Mouse (Mus musculus): ENCODE results near the gene Olfr372. TPM values are rescaled to one million over a fixed set of nuclear protein-coding genes. Genes with fewer than 3 reads are reported as not detected.
"Not testable (repeated sequence)": the region's sequence is repeated elsewhere in the genome, so short reads cannot be mapped to it uniquely, and the experiment has no call there.

Gene Olfr372
- total RNA-seq, 2 experiments from 2014 or later: not detected

- intact Hi-C loops (cut with DNase I); H3K27ac ChIP-seq; H3K4me3 ChIP-seq: not testable (repeated sequence)
- peak; percentile 24 for TF ChIP-seq CTCF (IDR thresholded peaks at IDR 0.05)
- DNase-seq (ENCODE audit: extremely low spot score in 1 of 2, low spot score in 2 of 2): peak; percentile 20 to 36
These were observed 16.1 kb upstream of the Olfr372 start for GRCm38 (mm10) chr8:72024886-72025285.

GRCm38 (mm10) chr8:72032926-72033325, 8.1 kb upstream of the Olfr372 start:
- intact Hi-C loops (cut with DNase I); H3K27ac ChIP-seq; H3K4me3 ChIP-seq: not testable (repeated sequence)
- TF ChIP-seq CTCF (IDR thresholded peaks at IDR 0.05): peak; percentile 43
- DNase-seq (ENCODE audit: extremely low spot score in 1 of 2, low spot score in 2 of 2): peak; percentile 28 to 31

- DNase-seq (ENCODE audit: extremely low spot score in 1 of 2, low spot score in 2 of 2): no peak
- H3K4me3 ChIP-seq: no peak overlapping the region
- H3K27ac ChIP-seq: no peak overlapping the region
- no peak for TF ChIP-seq CTCF (IDR thresholded peaks at IDR 0.05)
- intact Hi-C loops (cut with DNase I): no loop called here
These were observed 1.5 kb downstream of the Olfr372 start for GRCm38 (mm10) chr8:72042493-72042892.

GRCm38 (mm10) chr8:72054633-72055032, 13.6 kb downstream of the Olfr372 start:
- H3K4me3 ChIP-seq; H3K27ac ChIP-seq; DNase-seq (ENCODE audit: extremely low spot score in 1 of 2, low spot score in 2 of 2); intact Hi-C loops (cut with DNase I): not testable (repeated sequence)

- intact Hi-C loops (cut with DNase I); H3K27ac ChIP-seq; DNase-seq (ENCODE audit: extremely low spot score in 1 of 2, low spot score in 2 of 2); H3K4me3 ChIP-seq: not testable (repeated sequence)
These were observed 16.6 kb downstream of the Olfr372 start for GRCm38 (mm10) chr8:72057643-72058042.

- DNase-seq (ENCODE audit: extremely low spot score in 1 of 2, low spot score in 2 of 2); H3K4me3 ChIP-seq; H3K27ac ChIP-seq; intact Hi-C loops (cut with DNase I): not testable (repeated sequence)
These were observed 25.9 kb downstream of the Olfr372 start for GRCm38 (mm10) chr8:72066819-72067399.

GRCm38 (mm10) chr8:72082877-72083276, 41.9 kb downstream of the Olfr372 start, which contains the start of gene Olfr373:
TSS of gene Olfr373 (plus strand) at chr8:72083177.
- DNase-seq (ENCODE audit: extremely low spot score in 1 of 2, low spot score in 2 of 2); intact Hi-C loops (cut with DNase I); H3K4me3 ChIP-seq; H3K27ac ChIP-seq: not testable (repeated sequence)

- no peak overlapping the region for H3K27ac ChIP-seq
- no peak for DNase-seq (ENCODE audit: extremely low spot score in 1 of 2, low spot score in 2 of 2)
- no peak for TF ChIP-seq CTCF (IDR thresholded peaks at IDR 0.05)
- intact Hi-C loops (cut with DNase I): no loop called here
- H3K4me3 ChIP-seq: no peak overlapping the region
These were observed 43.7 kb downstream of the Olfr372 start for GRCm38 (mm10) chr8:72084744-72085143.

- H3K27ac ChIP-seq; H3K4me3 ChIP-seq; DNase-seq (ENCODE audit: extremely low spot score in 1 of 2, low spot score in 2 of 2); intact Hi-C loops (cut with DNase I): not testable (repeated sequence)
These were observed 46.6 kb downstream of the Olfr372 start for GRCm38 (mm10) chr8:72087611-72088010.

GRCm38 (mm10) chr8:72096721-72097120, 55.7 kb downstream of the Olfr372 start:
- intact Hi-C loops (cut with DNase I); DNase-seq (ENCODE audit: extremely low spot score in 1 of 2, low spot score in 2 of 2); H3K4me3 ChIP-seq; H3K27ac ChIP-seq: not testable (repeated sequence)

- H3K27ac ChIP-seq; DNase-seq (ENCODE audit: extremely low spot score in 1 of 2, low spot score in 2 of 2); intact Hi-C loops (cut with DNase I); H3K4me3 ChIP-seq: not testable (repeated sequence)
These were observed 58.5 kb downstream of the Olfr372 start for GRCm38 (mm10) chr8:72099377-72100103.

- intact Hi-C loops (cut with DNase I): no loop called here
- DNase-seq (ENCODE audit: extremely low spot score in 1 of 2, low spot score in 2 of 2): no peak
- Histone ChIP-seq H3K4me3 (no peak overlapping the region), H3K27ac (no peak overlapping the region)
- no peak; the same call in 1 of the 2 replicates for TF ChIP-seq CTCF (IDR thresholded peaks at IDR 0.05)
These were observed 64.1 kb downstream of the Olfr372 start for GRCm38 (mm10) chr8:72105165-72105564.

- TF ChIP-seq CTCF (IDR thresholded peaks at IDR 0.05): no peak
- DNase-seq (ENCODE audit: extremely low spot score in 1 of 2, low spot score in 2 of 2): no peak
- Histone ChIP-seq H3K27ac (no peak within 1 kb of the TSS), H3K4me3 (no peak within 1 kb of the TSS)
- intact Hi-C loops (cut with DNase I): no loop called here
These were observed 65.7 kb downstream of the Olfr372 start, which contains the start of gene Olfr374 for GRCm38 (mm10) chr8:72106740-72107139. TSS of gene Olfr374 (plus strand) at chr8:72107040.

Other genes starting within 250 kb of the Olfr372 start
- 10 to 100 TPM; 10.5 to 10.6 TPM for gene Zfp709, start 159.2 kb upstream of the Olfr372 start, total RNA-seq (2021)
- 10 to 100 TPM; 11.1 to 12.1 TPM for gene Zfp882, start 132.6 kb upstream of the Olfr372 start, total RNA-seq (2021)
- gene Zfp617, start 132.6 kb upstream of the Olfr372 start, total RNA-seq (2021): 10 to 100 TPM; 25.3 to 28.4 TPM
- 10 to 100 TPM; 15.0 to 15.3 TPM for gene Zfp961, start 90.2 kb upstream of the Olfr372 start, total RNA-seq (2021)
- not detected for gene Cyp4f18, start 31.6 kb upstream of the Olfr372 start, total RNA-seq (2021)
- not detected for gene Olfr373, start 42.0 kb downstream of the Olfr372 start, total RNA-seq (2021)
- gene Olfr374, start 65.8 kb downstream of the Olfr372 start, total RNA-seq (2021): not detected
- 10 to 100 TPM; 24.9 to 29.7 TPM for gene Tpm4, start 93.8 kb downstream of the Olfr372 start, total RNA-seq (2021)
- 10 to 100 TPM; 32.4 to 37.9 TPM for gene Rab8a, start 120.0 kb downstream of the Olfr372 start, total RNA-seq (2021)
- gene Hsh2d, start 148.4 kb downstream of the Olfr372 start, total RNA-seq (2021): not detected
- under 1 TPM in 1 of 2 experiments, not detected in 1; 0.33 TPM for gene Cib3, start 171.6 kb downstream of the Olfr372 start, total RNA-seq (2021)
- gene Gm11034, start 172.4 kb downstream of the Olfr372 start, total RNA-seq (2021): not detected
- gene Fam32a, start 178.5 kb downstream of the Olfr372 start, total RNA-seq (2021): 10 to 100 TPM; 59.0 to 60.9 TPM
- 10 to 100 TPM; 83.1 to 84.7 TPM for gene Ap1m1, start 198.8 kb downstream of the Olfr372 start, total RNA-seq (2021)

Measured in left cerebral cortex, adult 2 months (tissue).